Mouse (Mus musculus): ENCODE measurements at regions not wholly inside any gene's neighbourhood (a gene's known extent, or its start where the extent isn't known, plus 50 kb on each side); places are given as distances from the start of the nearest gene placed in this dataset.

GRCm38 (mm10) chr17:89802148-89802547 is 108.1 kb downstream of the Gm10184 start:
- DNase-seq (ENCODE audit: low read depth, low spot score), result no peak

DNA sequence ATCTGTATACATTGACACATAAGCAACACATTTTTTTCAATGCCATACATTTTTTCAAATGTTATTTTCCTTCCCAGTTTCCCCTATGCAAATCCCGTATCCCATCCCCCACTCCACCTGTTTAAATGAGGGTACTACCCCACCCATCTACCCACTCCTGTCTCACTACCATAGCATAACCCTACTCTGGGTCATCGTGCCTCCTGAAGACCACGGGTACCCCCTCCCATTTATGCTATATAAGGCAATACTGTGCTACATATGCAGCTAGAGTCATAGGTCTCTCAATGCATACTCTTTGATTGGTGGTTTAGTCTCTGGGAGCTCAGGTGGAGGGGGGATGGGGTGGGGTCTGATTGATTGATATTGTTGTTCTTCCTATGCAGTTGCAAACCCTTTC is 132.7 kb downstream of the Gm10184 start:
- DNase-seq (ENCODE audit: low read depth, low spot score), result no peak

DNA sequence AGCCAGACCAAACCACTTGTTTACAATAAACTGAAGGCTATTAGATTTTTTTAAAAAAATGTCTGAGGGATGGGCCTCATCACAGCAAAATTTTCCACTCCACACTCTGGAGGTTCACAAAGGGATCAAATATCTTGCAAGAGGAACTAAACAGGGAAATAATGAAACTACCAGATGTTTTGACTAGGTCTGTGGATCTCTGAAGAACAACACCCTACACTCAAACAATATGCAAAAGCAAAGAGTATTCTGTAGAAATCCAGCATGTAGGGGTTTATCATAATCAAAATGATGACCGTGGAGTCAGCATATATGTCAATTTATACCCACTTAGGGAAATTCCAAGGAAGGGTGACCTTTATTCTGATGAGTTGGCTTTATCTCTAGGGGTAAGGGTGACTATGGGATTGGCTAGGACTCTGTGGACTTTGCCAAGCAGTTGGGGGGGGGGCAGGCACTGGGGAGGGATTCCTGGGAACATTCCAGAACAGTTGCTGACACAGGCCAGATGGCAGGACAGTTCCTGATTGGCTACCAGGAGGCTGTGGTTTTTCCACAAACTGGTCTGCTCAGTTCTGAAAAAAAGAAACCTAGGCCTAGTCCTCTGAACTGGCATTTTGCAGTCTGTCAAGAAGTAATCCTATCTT is 143.9 kb downstream of the Gm10184 start:
- no peak for DNase-seq (ENCODE audit: low read depth, low spot score)

DNA sequence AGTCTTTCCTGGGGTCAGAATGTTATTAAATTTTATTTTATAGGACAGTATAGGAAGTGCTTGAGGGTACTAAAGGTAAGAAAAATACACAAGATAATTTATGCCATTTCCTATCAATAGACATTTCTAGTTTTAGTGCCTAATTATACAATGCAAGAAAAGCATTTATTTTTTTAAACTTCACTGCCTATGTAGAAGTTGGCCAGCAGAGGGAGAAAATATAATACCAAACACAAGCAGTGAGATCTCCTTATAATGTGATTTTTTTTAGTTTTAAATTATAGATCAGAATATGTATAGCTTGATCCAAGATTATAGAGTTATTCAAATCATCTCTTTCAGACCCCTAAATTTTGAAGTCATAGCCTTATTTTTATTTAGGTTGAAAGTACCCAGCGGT is 172.8 kb downstream of the Gm10184 start:
- DNase-seq (ENCODE audit: low read depth, low spot score), result no peak

DNA sequence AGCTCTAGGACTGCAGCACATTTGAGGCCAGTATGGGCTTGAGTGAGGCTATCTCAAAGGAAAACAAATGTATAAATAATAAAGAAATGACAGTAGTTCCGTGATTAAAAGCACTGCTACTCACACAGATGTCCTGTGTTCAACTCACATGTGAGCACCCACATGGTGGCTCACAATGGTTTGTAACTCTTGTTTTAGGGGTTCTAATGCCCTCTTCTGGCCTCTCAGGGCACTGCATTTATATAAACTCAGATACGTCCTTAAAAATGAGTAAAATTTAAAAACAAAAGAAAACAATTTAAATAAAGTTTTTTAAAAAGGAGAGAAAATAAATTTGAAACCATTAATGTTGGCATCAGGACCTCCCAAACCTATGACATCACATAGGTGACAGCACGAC is 184.7 kb downstream of the Gm10184 start:
- no peak for DNase-seq (ENCODE audit: low read depth, low spot score)

DNA sequence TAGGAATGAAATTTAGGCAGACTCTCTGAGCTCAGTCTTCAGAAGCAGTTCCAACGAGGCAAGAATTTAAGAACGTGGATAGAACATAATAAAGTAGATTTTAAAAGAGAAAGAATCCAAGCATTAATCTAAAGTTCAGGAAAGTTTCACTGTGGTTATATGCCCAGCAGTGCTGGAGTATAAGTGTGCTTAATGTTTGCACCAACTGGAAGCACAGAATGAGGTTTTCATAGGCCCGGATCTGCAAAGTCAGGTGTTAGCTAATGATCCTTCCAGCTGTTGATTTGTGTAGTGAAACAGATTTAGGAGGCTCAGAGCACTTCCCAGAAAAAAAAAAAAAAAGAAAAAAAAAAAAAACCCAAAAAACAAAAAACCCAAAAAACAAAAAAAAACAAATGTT is 228.5 kb downstream of the Gm10184 start:
- no peak for DNase-seq (ENCODE audit: low read depth, low spot score)

GRCm38 (mm10) chr17:89658326-89658725 is 251.9 kb downstream of the Gm10184 start:
- no peak for DNase-seq (ENCODE audit: low read depth, low spot score)

DNA sequence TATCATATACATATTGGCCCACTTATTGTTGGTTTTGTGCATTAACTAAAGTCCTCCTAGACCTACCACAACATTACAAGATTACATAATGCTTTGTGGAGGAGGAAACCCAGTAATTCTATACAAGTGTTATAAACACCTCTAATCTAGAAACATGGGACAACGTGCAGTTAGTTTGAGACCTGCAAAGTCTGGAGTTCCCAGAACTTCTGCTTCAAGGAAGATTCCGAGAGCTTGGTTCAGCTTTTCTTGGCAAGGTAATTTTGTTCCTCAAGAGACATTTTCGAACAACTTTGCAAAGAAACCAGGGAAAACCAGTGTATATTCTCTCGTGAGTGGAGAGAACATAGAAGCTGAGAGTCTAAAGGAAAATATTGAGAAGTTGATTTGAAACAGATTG is 254.0 kb downstream of the Gm10184 start:
- no peak for DNase-seq (ENCODE audit: low read depth, low spot score)

- DNase-seq (ENCODE audit: low read depth, low spot score), result peak; percentile 68
Measured at GRCm38 (mm10) chr17:89654089-89654813, 256.0 kb downstream of the Gm10184 start.

DNA sequence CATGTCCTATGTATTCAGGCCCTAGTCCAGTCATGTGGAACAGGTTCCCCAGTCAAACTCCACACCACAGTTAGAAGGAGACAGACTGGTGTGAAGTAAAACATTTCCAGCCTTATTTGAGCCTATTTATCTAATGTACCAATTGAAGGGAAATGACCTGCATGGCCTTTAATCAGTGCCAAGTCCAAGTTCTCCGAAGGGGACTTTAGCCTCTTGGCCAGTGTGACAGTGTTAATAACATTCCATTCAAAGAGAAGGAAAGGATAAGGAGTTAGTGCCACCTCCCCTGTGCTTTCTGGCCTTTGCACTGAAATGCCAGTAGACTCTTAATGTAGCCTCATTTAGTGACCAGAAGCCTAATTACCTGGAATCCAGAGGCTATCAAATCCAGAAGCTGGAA is 264.2 kb downstream of the Gm10184 start:
- DNase-seq (ENCODE audit: low read depth, low spot score), result no peak

All from ZHBTc4 (cell line).